Mouse (Mus musculus) hindbrain, embryonic 11.5 days (tissue): ENCODE results near the gene Gabpb1. TPM values are rescaled to one million over a fixed set of nuclear protein-coding genes. Genes with fewer than 3 reads are reported as not detected.
"Not testable (repeated sequence)": the region's sequence is repeated elsewhere in the genome, so short reads cannot be mapped to it uniquely, and the experiment has no call there.

Source experiments
- ATAC-seq: fragments of 200-750 bp; cut with Nextera tagmentation; 2 replicates; pipeline ENCODE4 v1.8.0; 2017; ENCODE audit warnings: mild to moderate bottlenecking, moderate TSS enrichment, moderate library complexity; ENCODE audit not compliant: low FRiP score
- DNase-seq: peaks from one replicate; pipeline ENCODE4 v3.0.0-alpha.2; 2015; ENCODE audit warnings: low spot score
- H3K27ac ChIP-seq: fragments of 300-500 bp; sonication (generic); 2 replicates; pipeline ENCODE4 v1.5.1; 2014; ENCODE audit warnings: mild to moderate bottlenecking, low read depth, low read length
- H3K27me3 ChIP-seq: fragments of 300-500 bp; sonication (generic); 2 replicates; pipeline ENCODE4 v1.6.1; 2014; ENCODE audit warnings: mild to moderate bottlenecking, low read length, moderate library complexity, mixed read lengths; ENCODE audit not compliant: control insufficient read depth, insufficient read depth
- H3K36me3 ChIP-seq: fragments of 300-500 bp; sonication (generic); 2 replicates; pipeline ENCODE4 v1.6.1; 2014; ENCODE audit warnings: mild to moderate bottlenecking, low read length, moderate library complexity, mixed read lengths; ENCODE audit not compliant: control insufficient read depth, insufficient read depth
- H3K4me1 ChIP-seq: fragments of 300-500 bp; sonication (generic); replicated peaks from 2 replicates; pipeline ENCODE4 v1.6.1; 2014; ENCODE audit warnings: low read length, mixed read lengths; ENCODE audit not compliant: control insufficient read depth, insufficient read depth
- H3K4me2 ChIP-seq: fragments of 300-500 bp; sonication (generic); replicated peaks from 2 replicates; pipeline ENCODE4 v1.6.1; 2014; ENCODE audit warnings: mild to moderate bottlenecking, low read depth, low read length
- H3K4me3 ChIP-seq: fragments of 300-500 bp; sonication (generic); 2 replicates; pipeline ENCODE4 v1.5.1; 2014; ENCODE audit warnings: low read depth, low read length
- H3K9ac ChIP-seq: fragments of 300-500 bp; sonication (generic); 2 replicates; pipeline ENCODE4 v1.6.1; 2014; ENCODE audit warnings: low read depth, low read length
- H3K9me3 ChIP-seq: fragments of 300-500 bp; sonication (generic); 2 replicates; pipeline ENCODE4 v1.6.1; 2016; ENCODE audit warnings: low read length; ENCODE audit not compliant: control insufficient read depth
- WGBS: fragments of 180-500 bp; shearing (Covaris S2); extraction: QIAGEN DNeasy Blood & Tissue Kit; methylation state at CpG from one replicate; pipeline ENCODE4 v1.1.7; 2014; 5-methylcytosine and 5-hydroxymethylcytosine counted together
- polyA plus RNA-seq: library from polyadenylated mRNA; unstranded; fragments of >200 nt; fragmentation: Nextera tagmentation; extraction: Ambion mirVana; gene quantifications from 2 replicates; pipeline ENCODE4 v1.2.1, GENCODE M21; 2014

Gene Gabpb1
- polyA plus RNA-seq, 1 experiment from 2014 or later, result 79.4 TPM

- DNase-seq, result no peak
- ATAC-seq, result no peak
- H3K27me3 ChIP-seq, result no peaks in the 10 kb centered on the region
- no peak overlapping the region for H3K4me3 ChIP-seq
- H3K27ac ChIP-seq, result no peak overlapping the region
- H3K4me1 ChIP-seq, result no peaks in the 10 kb centered on the region
- H3K36me3 ChIP-seq, result no peaks in the 10 kb centered on the region
- no peak overlapping the region for H3K9ac ChIP-seq
- no peak overlapping the region for H3K4me2 ChIP-seq
- no peaks in the 10 kb centered on the region for H3K9me3 ChIP-seq
These were observed 53.0 kb downstream of the Gabpb1 start for GRCm38 (mm10) chr2:126623138-126623537.

- Histone ChIP-seq H3K4me1 (no peaks in the 10 kb centered on the region), H3K27ac (no peak overlapping the region), H3K27me3 (no peaks in the 10 kb centered on the region), H3K9ac (no peak overlapping the region), H3K4me3 (no peak overlapping the region), H3K36me3 (no peaks in the 10 kb centered on the region), H3K9me3 (no peaks in the 10 kb centered on the region), H3K4me2 (no peak overlapping the region)
- no peak for DNase-seq
- no peak for ATAC-seq
- WGBS, result 85% methylated on average over 2 of the region's 2 CpGs
These were observed 53.7 kb downstream of the Gabpb1 start for GRCm38 (mm10) chr2:126622455-126622854.

- DNase-seq, result no peak
- no peaks in the 10 kb centered on the region for H3K36me3 ChIP-seq
- no peaks in the 10 kb centered on the region for H3K9me3 ChIP-seq
- no peak within 1 kb of the TSS for H3K9ac ChIP-seq
- no peak within 1 kb of the TSS for H3K4me2 ChIP-seq
- H3K4me1 ChIP-seq, result no peaks in the 10 kb centered on the region
- no peak within 1 kb of the TSS for H3K27ac ChIP-seq
- no peak for ATAC-seq
- 74% methylated on average over 14 of the region's 14 CpGs for WGBS
- no peaks in the 10 kb centered on the region for H3K27me3 ChIP-seq
- H3K4me3 ChIP-seq, result no peak within 1 kb of the TSS
These were observed 56.9 kb downstream of the Gabpb1 start, which contains the start of gene Hdc for GRCm38 (mm10) chr2:126619249-126619704. Gene Hdc, minus strand, starts transcription at chr2:126619299.

DNA sequence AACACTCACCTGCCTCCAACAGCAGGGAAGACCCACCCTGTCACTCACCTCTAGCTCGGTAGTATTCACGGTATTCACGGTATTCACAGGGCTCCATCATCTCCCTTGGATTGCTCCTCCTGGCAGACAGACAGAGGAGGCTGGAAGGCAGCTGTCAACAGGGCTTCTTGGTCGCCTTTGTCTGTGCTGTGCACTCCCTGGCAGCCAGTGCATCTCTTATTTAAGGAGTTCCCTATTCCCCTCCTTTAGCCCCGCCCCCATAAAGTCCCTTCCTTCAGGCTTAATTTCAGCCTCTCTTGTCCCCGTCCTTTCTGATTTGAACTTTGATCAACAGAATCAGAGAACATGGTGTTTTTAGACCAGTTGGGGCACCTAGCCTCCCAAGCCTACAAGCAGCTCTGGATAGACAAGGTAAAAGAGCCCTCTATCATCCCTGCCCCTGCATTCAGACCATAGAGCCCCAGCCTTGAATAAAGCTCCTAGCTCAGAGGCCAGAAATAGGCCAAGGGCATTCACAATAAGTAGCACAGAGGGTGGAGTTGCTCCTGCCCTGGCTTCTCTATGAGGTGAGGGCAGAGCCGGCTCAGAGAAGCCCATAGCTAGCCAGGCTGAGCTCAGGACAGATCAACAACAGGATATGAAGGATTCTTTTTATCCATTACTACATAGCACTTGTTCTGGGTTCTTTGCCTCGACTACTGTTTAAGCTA lies 57.5 kb downstream of the Gabpb1 start:
- H3K9ac ChIP-seq, result no peak overlapping the region

GRCm38 (mm10) chr2:126615355-126615754 lies 60.8 kb downstream of the Gabpb1 start:
- H3K27me3 ChIP-seq, result no peaks in the 10 kb centered on the region
- no peak overlapping the region for H3K4me3 ChIP-seq
- H3K9me3 ChIP-seq, result no peaks in the 10 kb centered on the region
- H3K4me1 ChIP-seq, result no peaks in the 10 kb centered on the region
- H3K4me2 ChIP-seq, result no peak overlapping the region
- H3K9ac ChIP-seq, result no peak overlapping the region
- H3K27ac ChIP-seq, result no peak overlapping the region
- 93% methylated on average over 3 of the region's 3 CpGs for WGBS
- no peak for DNase-seq
- H3K36me3 ChIP-seq, result no peaks in the 10 kb centered on the region
- ATAC-seq, result no peak

More for the DNA sequence above, 57.5 kb downstream of the Gabpb1 start:
- H3K4me1 ChIP-seq, result no peaks in the 10 kb centered on the region
- DNase-seq (no peak), ATAC-seq (no peak)
- H3K27me3 ChIP-seq, result no peaks in the 10 kb centered on the region
- H3K9me3 ChIP-seq, result no peaks in the 10 kb centered on the region
- no peak overlapping the region for H3K4me3 ChIP-seq
- no peak overlapping the region for H3K27ac ChIP-seq
- no peak overlapping the region for H3K4me2 ChIP-seq
- 24% methylated on average over 8 of the region's 8 CpGs for WGBS
- no peaks in the 10 kb centered on the region for H3K36me3 ChIP-seq

- not testable (repeated sequence) for DNase-seq, H3K4me1 ChIP-seq, H3K4me3 ChIP-seq, H3K27ac ChIP-seq, H3K36me3 ChIP-seq, H3K9ac ChIP-seq, ATAC-seq, H3K4me2 ChIP-seq, H3K27me3 ChIP-seq, H3K9me3 ChIP-seq
- 79% methylated on average over 12 of the region's 12 CpGs for WGBS
These were observed 66.5 kb downstream of the Gabpb1 start for GRCm38 (mm10) chr2:126609600-126609999.

GRCm38 (mm10) chr2:126607553-126608203 lies 68.5 kb downstream of the Gabpb1 start:
- Histone ChIP-seq H3K4me2 (no peak overlapping the region), H3K9ac (no peak overlapping the region), H3K27me3 (no peaks in the 10 kb centered on the region), H3K9me3 (no peaks in the 10 kb centered on the region), H3K27ac (no peak overlapping the region), H3K4me3 (no peak overlapping the region), H3K4me1 (no peaks in the 10 kb centered on the region), H3K36me3 (no peaks in the 10 kb centered on the region)
- WGBS, result 80% methylated on average over 10 of the region's 10 CpGs
- ATAC-seq, result no peak
- no peak for DNase-seq

DNA sequence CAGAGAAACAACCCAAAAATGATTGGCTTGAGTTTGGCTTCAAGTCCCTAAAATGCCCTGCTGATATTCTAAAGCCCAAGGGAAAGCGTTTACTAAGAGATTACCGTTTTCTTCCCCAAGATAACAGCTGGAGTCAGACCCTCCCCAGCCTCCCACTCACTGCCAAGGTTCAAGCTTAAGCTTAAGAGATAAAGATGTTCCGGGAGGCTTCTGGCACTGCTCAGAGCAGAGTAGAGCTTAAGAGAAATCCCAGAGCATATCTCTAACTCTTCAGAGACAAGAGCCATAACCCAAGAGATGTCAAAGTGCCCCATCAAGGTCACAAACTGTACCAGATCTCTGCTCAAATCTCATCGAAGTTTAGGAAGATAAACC lies 69.5 kb downstream of the Gabpb1 start:
- Histone ChIP-seq H3K9me3 (no peaks in the 10 kb centered on the region), H3K4me1 (no peaks in the 10 kb centered on the region), H3K4me3 (no peak overlapping the region), H3K27ac (no peak overlapping the region), H3K4me2 (no peak overlapping the region), H3K9ac (no peak overlapping the region), H3K27me3 (no peaks in the 10 kb centered on the region), H3K36me3 (no peaks in the 10 kb centered on the region)
- ATAC-seq (no peak), DNase-seq (no peak)
- 84% methylated on average over 4 of the region's 4 CpGs for WGBS
